Mouse (Mus musculus) embryonic fibroblast, embryonic 13.5 days (primary cell): ENCODE measurements at regions not wholly inside any gene's neighbourhood (a gene's known extent, or its start where the extent isn't known, plus 50 kb on each side); places are given as distances from the start of the nearest gene placed in this dataset.

ENCODE experiments used
- H3K27ac ChIP-seq: 2 replicates; pipeline ENCODE4 v1.5.1; 2012; ENCODE audit warnings: low read length, control low read depth, inconsistent platforms; ENCODE audit not compliant: insufficient read depth
- H3K4me1 ChIP-seq: 2 replicates; pipeline ENCODE4 v1.6.1; 2011; ENCODE audit warnings: low read length; ENCODE audit not compliant: control insufficient read depth, insufficient read depth
- H3K4me3 ChIP-seq: 2 replicates; pipeline ENCODE4 v1.5.1; 2011; ENCODE audit warnings: mild to moderate bottlenecking, control low read depth, low read length; ENCODE audit not compliant: insufficient read depth
- CTCF ChIP-seq: IDR thresholded peaks from 2 replicates; pipeline ENCODE4 v1.5.1; 2011; ENCODE audit warnings: mild to moderate bottlenecking, control low read depth, low read length, moderate library complexity, borderline replicate concordance; ENCODE audit not compliant: insufficient read depth
- POLR2A ChIP-seq: IDR thresholded peaks from 2 replicates; pipeline ENCODE4 v1.6.1; 2011; ENCODE audit warnings: low read depth, mild to moderate bottlenecking, control low read depth, low read length, moderate library complexity

DNA sequence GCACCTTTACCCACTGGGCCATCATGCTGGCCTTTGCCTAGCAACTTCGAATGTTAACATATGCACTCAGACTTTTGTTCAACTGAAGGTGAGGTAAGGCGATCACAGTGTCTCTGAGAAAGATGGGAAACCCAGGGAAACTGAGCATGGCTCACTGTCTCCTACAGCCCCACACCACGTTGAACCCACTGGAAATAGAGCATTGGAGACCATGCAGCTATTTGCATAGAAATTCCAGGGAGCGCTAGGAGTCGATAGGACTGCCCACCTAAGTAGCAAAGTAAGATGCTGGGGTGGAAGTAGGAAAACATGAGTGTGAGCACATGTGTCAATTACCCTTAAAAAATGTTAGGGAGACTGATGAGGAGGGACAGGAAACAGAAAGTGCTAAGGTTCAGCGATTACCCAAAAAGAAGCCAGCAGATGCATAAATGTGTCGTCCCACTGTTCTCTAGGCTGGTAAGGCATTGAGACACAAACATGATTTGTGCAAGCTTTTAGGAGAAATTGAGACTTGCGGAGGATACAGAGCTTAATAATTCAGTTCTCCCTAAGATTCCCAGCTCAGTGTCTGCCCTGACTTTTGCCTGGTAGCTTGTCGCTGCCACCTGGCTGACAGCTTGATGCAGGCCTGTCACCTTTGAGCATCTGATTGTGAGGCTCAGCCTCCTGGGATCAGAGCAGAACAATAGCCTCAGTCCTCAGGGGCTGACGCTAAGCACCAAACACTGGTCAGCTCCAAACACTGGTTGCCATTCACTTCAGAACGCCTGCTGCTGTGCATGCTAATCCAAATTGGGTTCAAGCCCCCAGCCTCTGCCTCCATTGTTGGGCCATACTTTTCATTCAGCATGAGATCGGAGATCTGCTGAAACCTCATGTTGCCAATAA is 183.7 kb upstream of the Rgma start:
- no peak for TF ChIP-seq POLR2A
- no peak for TF ChIP-seq CTCF
- Histone ChIP-seq H3K4me3 (no peak overlapping the region), H3K4me1 (no peaks in the 10 kb centered on the region), H3K27ac (no peak overlapping the region)

DNA sequence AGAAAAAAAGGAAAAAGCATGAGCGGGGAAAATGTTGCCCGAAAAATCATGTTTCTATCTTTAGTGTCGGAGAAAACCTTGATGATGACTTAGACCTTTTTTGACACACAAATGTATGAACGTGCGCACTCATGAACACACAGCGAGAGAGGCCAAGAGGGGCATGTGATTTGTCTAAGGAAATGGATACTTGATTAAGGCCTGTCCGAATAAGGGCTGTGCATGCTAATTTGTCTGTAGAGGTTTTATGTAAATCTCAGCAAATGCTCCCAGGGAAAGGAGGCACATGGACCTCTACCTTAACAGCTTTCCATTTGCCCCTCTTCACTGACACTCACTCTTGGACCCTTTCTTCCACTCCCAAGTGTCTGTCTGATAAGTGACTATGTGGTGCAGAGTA is 182.5 kb upstream of the Rgma start:
- TF ChIP-seq CTCF (no peak), POLR2A (no peak)
- Histone ChIP-seq H3K27ac (no peak overlapping the region), H3K4me1 (no peaks in the 10 kb centered on the region), H3K4me3 (no peak overlapping the region)

DNA sequence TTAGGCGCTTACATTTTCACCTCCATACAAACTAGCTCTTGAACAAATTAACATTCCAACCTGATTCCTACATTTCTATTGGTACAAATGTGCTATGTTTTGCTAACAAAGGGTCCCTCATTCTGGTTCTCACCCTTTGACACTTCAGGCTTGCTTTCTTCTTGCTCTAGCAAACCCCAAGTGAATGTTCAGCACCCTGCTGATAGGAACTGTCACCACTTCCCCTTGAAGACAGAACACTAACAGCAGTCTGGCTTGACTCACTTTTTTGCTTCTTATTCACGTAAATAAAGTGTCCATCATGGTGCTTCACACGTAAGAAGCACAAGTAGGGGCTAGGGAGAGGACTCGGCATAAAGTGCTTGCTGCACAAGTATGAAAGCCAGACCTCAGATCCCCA is 180.0 kb upstream of the Rgma start:
- Histone ChIP-seq H3K4me1 (no peaks in the 10 kb centered on the region), H3K27ac (no peak overlapping the region), H3K4me3 (no peak overlapping the region)
- TF ChIP-seq CTCF (no peak), POLR2A (no peak)

DNA sequence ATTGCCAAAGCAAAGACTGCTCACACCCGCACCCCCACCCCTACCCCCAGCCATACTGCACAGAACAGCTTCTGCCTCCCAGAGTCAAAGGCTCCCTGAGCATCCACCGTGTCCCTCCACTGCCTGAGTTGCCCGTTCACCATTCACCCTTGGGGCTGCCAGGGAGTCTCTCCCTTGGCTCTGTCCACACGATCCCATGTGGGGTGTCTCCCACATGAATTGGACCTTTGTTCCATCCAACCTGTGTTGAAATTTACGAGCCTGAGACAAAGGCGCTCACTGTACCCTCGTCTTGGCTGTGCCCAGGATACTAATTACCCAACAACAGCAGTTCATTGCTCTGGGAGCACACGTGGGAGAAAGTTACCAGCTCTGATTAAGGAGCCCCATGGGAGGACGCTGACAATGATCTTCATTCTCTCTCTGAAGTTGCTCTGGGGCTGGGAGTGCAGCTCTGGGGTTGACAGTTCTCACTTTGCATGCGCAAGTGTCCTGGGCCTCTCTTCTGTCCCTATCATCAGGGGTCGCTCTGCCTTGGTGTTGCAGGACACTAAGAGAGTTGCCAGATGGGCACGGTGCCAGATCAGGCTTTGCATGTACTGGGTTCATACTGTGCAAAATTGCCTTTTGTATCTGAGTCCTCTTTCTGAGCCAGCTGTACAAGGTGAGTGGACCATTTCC is 178.3 kb upstream of the Rgma start:
- TF ChIP-seq POLR2A: no peak
- TF ChIP-seq CTCF: no peak
- H3K4me1 ChIP-seq: no peaks in the 10 kb centered on the region
- no peak overlapping the region for H3K27ac ChIP-seq
- H3K4me3 ChIP-seq: no peak overlapping the region

DNA sequence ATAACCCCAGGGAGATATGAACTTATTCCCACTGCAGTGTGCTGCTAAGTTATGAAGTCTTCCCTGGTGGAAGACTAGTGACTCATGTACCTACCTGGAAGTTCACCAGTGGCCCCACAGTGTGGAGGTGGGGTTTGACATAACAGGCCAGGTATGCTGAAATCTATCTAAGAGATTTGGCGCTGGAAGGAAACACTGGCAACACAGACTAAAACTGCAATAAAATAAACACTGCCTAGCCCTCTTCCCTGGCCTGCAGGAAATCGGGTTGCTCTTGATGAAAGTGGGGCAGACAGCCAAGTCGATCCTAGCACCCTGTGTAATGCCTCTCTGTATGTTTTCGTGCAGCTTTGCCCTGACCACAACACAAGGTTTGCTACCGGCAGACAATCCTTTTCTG is 177.2 kb upstream of the Rgma start:
- no peak overlapping the region for H3K4me3 ChIP-seq
- no peak overlapping the region for H3K27ac ChIP-seq
- TF ChIP-seq CTCF (no peak), POLR2A (no peak)
- H3K4me1 ChIP-seq: no peaks in the 10 kb centered on the region

DNA sequence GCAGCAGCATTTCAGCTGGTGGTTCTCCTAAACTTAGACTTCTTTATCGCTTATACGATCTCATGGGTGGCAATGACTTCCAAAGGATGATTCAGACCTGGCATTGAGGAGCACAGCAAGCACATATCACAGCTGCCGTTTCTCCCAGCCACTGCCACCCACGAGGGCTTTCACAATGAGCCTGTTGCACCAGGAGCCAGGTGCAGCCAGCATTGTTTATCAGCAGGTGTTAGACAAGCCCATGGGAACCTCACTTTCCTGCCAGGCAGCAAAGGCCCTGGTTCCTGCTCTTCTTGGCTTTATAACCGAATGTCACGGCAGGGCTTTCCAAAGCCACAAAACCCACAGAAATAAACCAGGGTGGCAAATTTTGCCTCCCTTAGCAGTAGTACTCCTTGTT is 175.3 kb upstream of the Rgma start:
- H3K4me3 ChIP-seq: no peak overlapping the region

DNA sequence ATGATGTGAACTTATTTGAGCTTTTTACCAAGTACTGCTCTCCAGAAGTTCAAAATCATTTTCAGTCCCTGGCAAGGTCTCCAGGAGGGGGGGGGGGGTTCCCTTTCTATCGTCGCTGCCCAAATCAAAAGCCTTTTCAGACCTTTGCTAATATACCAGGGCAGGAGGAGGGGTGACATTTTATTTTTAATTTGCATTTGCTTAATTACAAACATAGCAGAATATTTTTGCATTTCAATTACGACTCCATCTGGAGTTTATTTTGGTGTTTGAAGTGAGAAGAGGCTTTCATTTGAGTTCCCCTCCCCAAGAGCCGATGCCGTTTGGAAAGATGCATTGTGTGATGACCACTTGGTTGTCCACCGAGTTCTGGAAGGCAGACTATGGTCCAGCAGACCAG is 174.0 kb upstream of the Rgma start:
- Histone ChIP-seq H3K4me1 (no peaks in the 10 kb centered on the region), H3K4me3 (no peak overlapping the region), H3K27ac (no peak overlapping the region)
- no peak for TF ChIP-seq CTCF
- TF ChIP-seq POLR2A: no peak

More for the DNA sequence above, 175.3 kb upstream of the Rgma start:
- H3K4me1 ChIP-seq: no peaks in the 10 kb centered on the region
- TF ChIP-seq POLR2A: no peak
- no peak for TF ChIP-seq CTCF
- no peak overlapping the region for H3K27ac ChIP-seq

DNA sequence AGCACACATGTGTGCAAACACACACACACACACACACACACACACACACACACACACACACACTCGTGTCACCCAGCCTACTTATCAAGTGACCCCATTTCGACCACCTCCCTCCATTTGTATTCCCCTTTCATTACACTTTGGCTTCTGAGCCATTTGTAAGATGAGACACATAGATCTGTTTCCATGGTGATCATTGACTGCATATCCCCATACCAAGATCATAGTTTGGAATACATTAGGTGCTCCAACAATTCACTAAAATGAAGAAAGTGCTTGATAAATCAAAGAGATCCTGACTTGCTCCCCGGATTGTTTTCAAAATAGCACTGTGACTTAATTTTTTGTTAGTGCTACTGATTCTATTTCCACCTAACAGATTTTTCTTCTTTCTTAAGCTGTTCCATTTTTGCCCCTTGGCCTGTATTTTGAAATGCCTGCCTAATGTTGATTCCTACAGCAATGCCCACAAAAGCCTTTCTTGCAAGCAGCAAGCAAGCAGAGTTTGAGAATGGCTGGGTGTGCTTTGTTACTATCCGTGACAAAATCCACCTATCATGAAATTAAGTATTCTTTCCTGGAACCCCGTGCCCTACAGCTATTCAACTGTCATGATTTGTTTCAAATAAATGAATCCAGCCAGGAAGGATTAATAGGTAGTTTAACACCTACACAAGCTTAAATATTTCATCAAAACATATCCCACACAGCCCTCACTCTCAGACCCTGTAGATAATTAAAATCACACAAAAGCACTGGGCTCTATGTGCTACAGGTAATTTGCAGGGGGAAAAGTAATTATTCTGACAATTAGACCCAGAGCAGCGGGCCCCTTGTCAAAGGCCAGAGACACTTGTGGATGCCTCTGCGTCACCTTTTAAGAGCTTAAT is 168.1 kb upstream of the Rgma start:
- TF ChIP-seq CTCF (no peak), POLR2A (no peak)
- no peak overlapping the region for H3K27ac ChIP-seq
- H3K4me3 ChIP-seq: no peak overlapping the region
- H3K4me1 ChIP-seq: no peaks in the 10 kb centered on the region

DNA sequence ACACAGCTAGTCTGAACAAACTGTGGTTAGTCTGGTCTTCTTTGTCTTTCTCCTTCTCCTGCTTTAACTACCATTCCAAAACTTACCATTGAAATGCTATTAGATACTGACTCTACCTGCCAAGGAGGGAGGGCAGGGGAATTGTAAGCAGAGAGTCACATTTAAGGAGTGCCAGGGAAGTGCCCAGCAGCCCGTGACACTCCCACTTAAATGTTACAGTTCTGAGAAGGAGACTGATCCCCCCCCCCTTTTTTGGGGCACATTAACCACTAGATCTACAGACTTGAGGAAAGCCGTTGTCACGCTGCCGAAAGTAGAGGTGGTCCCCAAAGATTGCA is 166.9 kb upstream of the Rgma start:
- no peak for TF ChIP-seq CTCF
- Histone ChIP-seq H3K27ac (no peak overlapping the region), H3K4me3 (no peak overlapping the region), H3K4me1 (no peaks in the 10 kb centered on the region)

DNA sequence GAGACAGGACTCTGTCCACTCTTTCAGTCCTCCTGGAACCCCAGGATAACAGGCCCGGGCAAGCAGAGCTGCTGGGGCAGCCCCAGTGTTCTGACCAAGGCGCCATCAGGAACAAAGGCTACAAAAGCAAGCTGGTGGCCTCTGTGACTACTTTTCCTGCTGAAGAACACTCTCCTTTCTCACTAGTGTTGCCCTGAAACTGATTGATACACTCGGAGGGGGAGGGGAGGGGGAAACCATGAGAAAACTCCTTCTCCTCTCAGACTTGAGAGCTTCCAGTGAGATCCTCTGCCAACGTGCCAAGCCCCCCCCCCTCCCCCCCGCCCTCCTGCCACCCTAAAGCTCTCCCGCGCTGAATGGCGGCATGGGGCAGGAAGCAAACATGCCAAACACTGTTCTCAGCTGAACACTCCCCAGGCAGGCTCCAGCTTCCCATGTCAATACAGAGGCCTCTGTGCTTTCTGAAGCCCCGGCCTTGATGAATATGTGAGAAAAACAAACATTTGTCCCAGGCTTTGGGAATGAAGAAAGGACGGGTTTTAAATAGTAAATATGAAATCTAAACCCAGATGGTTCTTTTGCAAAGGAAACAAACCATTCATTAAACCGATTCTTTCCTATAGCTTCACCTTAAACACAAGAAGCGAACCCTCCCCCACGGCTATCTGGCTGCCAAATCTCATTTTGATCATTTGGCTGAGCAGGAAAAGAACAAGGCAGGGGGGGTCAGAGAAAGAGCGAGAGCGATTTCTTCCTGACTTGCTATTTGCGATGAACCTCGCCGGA is 166.3 kb upstream of the Rgma start:
- H3K4me1 ChIP-seq: no peaks in the 10 kb centered on the region
- H3K27ac ChIP-seq: no peak overlapping the region
- TF ChIP-seq POLR2A (no peak), CTCF (no peak)
- H3K4me3 ChIP-seq: no peak overlapping the region
